Mouse (Mus musculus) embryonic facial prominence, embryonic 12.5 days (tissue): ENCODE measurements around the gene Ndel1. TPM values are rescaled to one million over a fixed set of nuclear protein-coding genes. Genes with fewer than 3 reads are reported as not detected.

ENCODE experiments used
- ATAC-seq: fragments of 200-750 bp; cut with Nextera tagmentation; 2 replicates; pipeline ENCODE4 v1.8.0; 2017; ENCODE audit not compliant: insufficient number of reproducible peaks, insufficient read depth, low FRiP score, low TSS enrichment
- H3K27ac ChIP-seq: fragments of 300-500 bp; sonication (generic); 2 replicates; pipeline ENCODE4 v1.5.1; 2016; ENCODE audit warnings: mild to moderate bottlenecking
- H3K27me3 ChIP-seq: fragments of 300-500 bp; sonication (generic); 2 replicates; pipeline ENCODE4 v1.6.1; 2016; ENCODE audit warnings: mild to moderate bottlenecking, moderate library complexity
- H3K36me3 ChIP-seq: fragments of 300-500 bp; sonication (generic); 2 replicates; pipeline ENCODE4 v1.6.1; 2016; ENCODE audit warnings: mild to moderate bottlenecking
- H3K4me1 ChIP-seq: fragments of 300-500 bp; sonication (generic); 2 replicates; pipeline ENCODE4 v1.6.1; 2016
- H3K4me2 ChIP-seq: fragments of 300-500 bp; sonication (generic); replicated peaks from 2 replicates; pipeline ENCODE4 v1.6.1; 2016; ENCODE audit warnings: mild to moderate bottlenecking, moderate library complexity
- H3K4me3 ChIP-seq: fragments of 300-500 bp; sonication (generic); 2 replicates; pipeline ENCODE4 v1.5.1; 2016; ENCODE audit warnings: mild to moderate bottlenecking
- H3K9ac ChIP-seq: fragments of 300-500 bp; sonication (generic); 2 replicates; pipeline ENCODE4 v1.6.1; 2016; ENCODE audit warnings: mild to moderate bottlenecking, moderate library complexity
- H3K9me3 ChIP-seq: fragments of 300-500 bp; sonication (generic); 2 replicates; pipeline ENCODE4 v1.6.1; 2016; ENCODE audit warnings: mild to moderate bottlenecking, moderate library complexity
- WGBS: fragments of 180-500 bp; shearing (Covaris S2); methylation state at CpG from one replicate; pipeline ENCODE4 v1.1.7; 2016; 5-methylcytosine and 5-hydroxymethylcytosine counted together
- polyA plus RNA-seq: library from polyadenylated mRNA; unstranded; fragments of >200 nt; fragmentation: Nextera tagmentation; extraction: Ambion mirVana; gene quantifications from 2 replicates; pipeline ENCODE4 v1.2.1, GENCODE M21; 2016

Ndel1 gene
- polyA plus RNA-seq, 1 experiment from 2014 or later: 78.6 TPM

DNA sequence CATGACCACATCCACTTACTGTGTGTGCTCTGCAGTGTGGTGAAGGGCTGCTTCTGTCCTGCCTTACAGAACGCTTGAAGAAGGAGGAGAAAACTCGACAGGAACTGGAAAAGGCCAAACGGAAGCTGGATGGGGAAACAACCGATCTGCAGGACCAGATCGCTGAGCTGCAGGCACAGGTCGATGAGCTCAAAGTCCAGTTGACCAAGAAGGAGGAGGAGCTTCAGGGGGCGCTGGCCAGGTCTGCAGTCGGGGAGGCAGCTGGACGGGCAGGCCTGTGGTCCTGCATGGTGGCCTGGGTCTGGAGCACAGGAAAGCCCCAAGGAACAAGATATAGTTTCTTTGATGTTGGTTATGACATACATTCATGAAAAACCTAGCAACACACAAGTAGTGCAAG, 79.9 kb downstream of the Ndel1 start:
- Histone ChIP-seq H3K27me3 (no peaks in the 10 kb centered on the region), H3K9me3 (no peaks in the 10 kb centered on the region), H3K4me2 (no peak overlapping the region), H3K36me3 (peaks cover 92% of the 10 kb centered on the region), H3K4me3 (no peak overlapping the region), H3K4me1 (no peaks in the 10 kb centered on the region), H3K9ac (no peak overlapping the region), H3K27ac (no peak overlapping the region)
- 87% methylated on average over 9 of the region's 9 CpGs for WGBS
- ATAC-seq: no peak

DNA sequence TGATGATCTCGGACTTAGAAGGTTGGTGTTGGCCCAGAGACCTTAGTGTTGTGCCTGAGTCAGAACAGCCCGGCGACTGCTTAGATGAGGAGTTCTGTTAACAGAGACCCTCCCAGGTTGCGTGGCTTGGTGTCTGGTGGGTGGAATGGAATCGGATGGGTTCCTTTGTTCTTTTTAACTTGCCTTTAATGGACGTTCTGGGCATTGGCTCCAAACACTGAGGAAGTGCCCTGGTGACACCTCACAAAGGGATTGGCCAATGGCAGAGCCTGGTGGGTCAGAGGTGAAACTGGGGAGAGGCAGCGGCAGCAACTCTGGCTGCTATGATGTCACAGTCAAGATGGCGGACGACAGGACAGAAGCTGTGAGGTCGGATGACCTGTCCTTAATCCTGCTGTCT, 80.9 kb downstream of the Ndel1 start:
- no peak overlapping the region for H3K4me2 ChIP-seq
- WGBS: 89% methylated on average over 10 of the region's 10 CpGs
- H3K27me3 ChIP-seq: no peaks in the 10 kb centered on the region
- no peak for ATAC-seq
- H3K36me3 ChIP-seq: peaks cover 95% of the 10 kb centered on the region
- no peaks in the 10 kb centered on the region for H3K9me3 ChIP-seq
- no peak overlapping the region for H3K4me3 ChIP-seq
- H3K27ac ChIP-seq: no peak overlapping the region
- H3K4me1 ChIP-seq: no peaks in the 10 kb centered on the region
- H3K9ac ChIP-seq: no peak overlapping the region

DNA sequence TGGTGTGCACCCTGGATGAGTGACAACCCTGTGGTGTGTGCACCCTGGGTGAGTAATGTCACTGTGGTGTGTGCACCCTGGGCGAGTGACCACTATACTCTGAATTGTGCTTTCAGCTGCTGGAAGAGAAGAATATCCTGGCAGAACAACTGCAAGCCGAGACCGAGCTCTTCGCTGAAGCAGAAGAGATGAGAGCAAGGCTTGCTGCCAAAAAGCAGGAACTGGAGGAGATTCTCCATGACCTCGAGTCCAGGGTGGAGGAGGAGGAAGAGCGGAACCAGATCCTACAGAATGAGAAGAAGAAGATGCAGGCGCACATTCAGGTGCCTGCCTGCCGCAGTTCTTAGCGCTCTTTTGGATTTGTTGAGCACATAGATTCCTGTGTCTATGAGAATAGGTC, 84.4 kb downstream of the Ndel1 start:
- no peak overlapping the region for H3K27ac ChIP-seq
- no peaks in the 10 kb centered on the region for H3K27me3 ChIP-seq
- no peak for ATAC-seq
- H3K9ac ChIP-seq: no peak overlapping the region
- H3K9me3 ChIP-seq: no peaks in the 10 kb centered on the region
- H3K4me3 ChIP-seq: no peak overlapping the region
- WGBS: 90% methylated on average over 9 of the region's 9 CpGs
- no peak overlapping the region for H3K4me2 ChIP-seq
- H3K36me3 ChIP-seq: peaks cover 93% of the 10 kb centered on the region
- no peaks in the 10 kb centered on the region for H3K4me1 ChIP-seq

DNA sequence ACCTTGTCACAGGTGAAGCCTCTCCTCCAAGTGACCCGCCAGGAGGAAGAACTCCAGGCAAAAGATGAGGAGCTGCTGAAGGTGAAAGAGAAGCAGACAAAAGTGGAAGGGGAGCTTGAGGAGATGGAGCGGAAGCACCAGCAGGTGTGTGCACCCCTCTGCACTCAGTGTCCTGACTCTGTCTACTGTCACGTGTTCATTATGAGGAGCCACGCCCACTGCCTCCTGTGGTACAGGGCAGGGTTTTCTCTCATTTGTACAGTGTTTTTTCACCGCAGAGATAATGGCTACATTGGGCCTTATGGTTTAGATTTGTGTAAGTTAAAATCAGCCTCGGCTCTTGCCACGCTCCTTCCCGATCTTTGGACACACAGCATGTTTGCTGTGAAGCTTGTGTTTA, 85.8 kb downstream of the Ndel1 start:
- Histone ChIP-seq H3K27me3 (no peaks in the 10 kb centered on the region), H3K9me3 (no peaks in the 10 kb centered on the region), H3K4me1 (no peaks in the 10 kb centered on the region), H3K36me3 (peaks cover 93% of the 10 kb centered on the region), H3K9ac (no peak overlapping the region), H3K4me2 (no peak overlapping the region), H3K4me3 (no peak overlapping the region), H3K27ac (no peak overlapping the region)
- ATAC-seq: no peak
- WGBS: 72% methylated on average over 8 of the region's 8 CpGs

DNA sequence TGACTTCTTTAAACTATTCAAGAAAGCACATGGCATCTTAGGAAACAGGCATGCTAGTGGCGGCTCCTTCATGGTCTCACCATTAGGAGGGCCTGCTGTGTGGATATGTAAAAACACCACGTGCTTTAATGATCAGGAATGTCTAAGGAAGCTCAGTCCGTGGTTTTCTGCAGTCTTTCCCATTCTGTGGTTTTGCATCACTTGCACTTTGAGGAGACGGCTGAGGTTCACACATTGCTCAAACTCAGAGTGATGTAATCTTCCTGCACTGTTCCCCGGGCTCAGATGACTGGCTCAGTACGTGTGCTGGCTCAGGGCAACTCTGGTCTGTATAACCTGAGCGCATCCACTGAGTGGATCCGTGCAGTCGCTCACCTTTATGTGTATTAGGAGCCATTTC, 89.3 kb downstream of the Ndel1 start:
- H3K4me2 ChIP-seq: no peak overlapping the region
- no peaks in the 10 kb centered on the region for H3K4me1 ChIP-seq
- WGBS: 87% methylated on average over 9 of the region's 9 CpGs
- no peaks in the 10 kb centered on the region for H3K27me3 ChIP-seq
- H3K36me3 ChIP-seq: peaks cover 87% of the 10 kb centered on the region
- H3K4me3 ChIP-seq: no peak overlapping the region
- no peak overlapping the region for H3K27ac ChIP-seq
- H3K9me3 ChIP-seq: no peaks in the 10 kb centered on the region
- ATAC-seq: no peak
- no peak overlapping the region for H3K9ac ChIP-seq

DNA sequence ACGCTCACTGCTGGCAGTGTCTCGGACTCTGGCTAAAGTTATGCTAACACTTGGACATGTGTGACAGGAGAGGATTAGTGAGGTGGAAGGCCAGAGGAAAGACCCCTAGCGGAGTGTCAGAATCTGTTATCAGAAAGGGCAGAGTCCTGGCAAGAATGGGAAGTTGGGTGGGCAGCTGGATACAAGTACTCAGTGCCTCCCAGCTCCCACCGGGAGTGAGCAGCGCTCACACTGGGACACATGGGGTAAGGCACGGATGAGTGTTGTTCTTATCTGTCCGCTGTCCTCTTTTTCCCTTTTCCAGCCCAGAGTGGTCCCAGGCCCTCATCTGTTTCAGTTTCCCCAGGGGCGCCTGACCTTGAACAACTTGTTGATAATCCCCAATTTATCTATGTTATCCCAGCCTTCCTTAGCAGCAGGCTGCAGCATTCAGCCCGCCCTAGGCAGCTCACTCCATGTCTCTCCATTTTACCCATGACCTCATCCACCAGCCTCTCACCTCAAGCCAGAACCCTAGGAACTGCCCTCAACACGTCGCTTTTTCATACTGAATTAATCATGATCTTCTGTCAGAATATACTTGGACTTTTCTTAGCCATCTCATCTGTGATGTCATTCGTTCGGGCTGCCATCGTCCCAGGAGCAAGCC, 91.1 kb downstream of the Ndel1 start:
- Histone ChIP-seq H3K27ac (no peak overlapping the region), H3K9me3 (no peaks in the 10 kb centered on the region), H3K9ac (no peak overlapping the region), H3K4me3 (no peak overlapping the region), H3K36me3 (peaks cover 84% of the 10 kb centered on the region), H3K4me2 (no peak overlapping the region), H3K27me3 (no peaks in the 10 kb centered on the region), H3K4me1 (no peaks in the 10 kb centered on the region)
- WGBS: 85% methylated on average over 14 of the region's 14 CpGs
- no peak for ATAC-seq

DNA sequence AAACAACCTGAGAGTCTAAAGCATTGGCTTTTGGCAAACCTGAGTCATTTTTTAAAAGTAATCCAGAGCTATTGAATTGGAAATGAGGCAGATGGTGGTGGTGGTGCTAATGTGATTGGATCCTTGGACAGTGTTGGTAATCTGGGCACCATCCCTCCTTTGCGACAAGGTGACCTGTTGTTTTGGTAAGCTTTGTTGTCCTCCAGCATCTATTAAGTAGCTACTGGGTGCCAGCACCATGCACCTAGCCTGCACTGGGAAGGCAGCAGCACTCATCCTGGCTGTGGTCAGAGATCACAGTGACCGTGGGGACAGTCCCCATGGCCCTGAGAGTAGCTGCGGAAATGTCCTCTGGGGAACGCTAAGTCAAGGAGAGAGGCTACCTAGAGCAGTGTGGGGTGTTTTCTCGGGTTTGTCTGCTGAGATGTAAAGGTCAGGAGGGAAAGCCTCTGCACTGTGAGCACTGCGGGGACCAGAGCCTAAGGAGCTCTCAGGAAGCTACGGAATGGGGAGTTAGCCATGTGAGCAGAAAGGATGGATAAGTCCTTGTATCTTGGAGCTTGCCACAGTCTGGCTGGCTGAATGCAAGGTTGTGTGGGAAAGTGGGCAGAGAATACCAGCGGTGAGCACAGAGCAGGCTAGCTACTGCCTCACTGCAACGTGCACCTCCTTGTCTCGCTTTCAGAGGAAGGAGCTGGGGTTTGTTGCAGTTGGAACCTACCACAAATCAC, 91.8 kb downstream of the Ndel1 start:
- no peaks in the 10 kb centered on the region for H3K27me3 ChIP-seq
- H3K36me3 ChIP-seq: peaks cover 84% of the 10 kb centered on the region
- no peak overlapping the region for H3K4me3 ChIP-seq
- ATAC-seq: no peak
- no peaks in the 10 kb centered on the region for H3K4me1 ChIP-seq
- H3K9ac ChIP-seq: no peak overlapping the region
- H3K27ac ChIP-seq: no peak overlapping the region
- no peak overlapping the region for H3K4me2 ChIP-seq
- H3K9me3 ChIP-seq: no peaks in the 10 kb centered on the region
- WGBS: 91% methylated on average over 10 of the region's 10 CpGs

DNA sequence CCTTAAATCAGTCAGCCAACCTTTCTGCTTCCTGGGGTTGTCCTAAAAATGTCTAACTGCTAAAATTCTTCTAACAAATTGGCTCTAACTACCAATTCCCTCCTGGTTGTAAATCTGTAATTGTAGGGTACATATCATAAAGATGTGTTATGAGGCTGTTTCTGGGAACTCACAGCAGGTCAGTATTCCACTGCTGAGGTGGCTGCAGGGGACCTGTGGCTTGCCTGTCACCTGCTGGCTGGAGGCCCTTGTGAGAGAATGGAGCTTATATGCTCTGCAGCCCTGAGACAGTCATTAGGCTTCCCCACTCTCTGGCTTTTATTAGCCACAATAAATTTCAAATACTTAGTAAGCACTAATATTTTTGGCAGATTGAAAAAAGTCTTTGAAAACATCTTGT, 92.8 kb downstream of the Ndel1 start:
- no peak for ATAC-seq
- no peak overlapping the region for H3K4me3 ChIP-seq
- no peaks in the 10 kb centered on the region for H3K9me3 ChIP-seq
- H3K4me2 ChIP-seq: no peak overlapping the region
- no peaks in the 10 kb centered on the region for H3K4me1 ChIP-seq
- H3K36me3 ChIP-seq: peaks cover 80% of the 10 kb centered on the region
- no peak overlapping the region for H3K9ac ChIP-seq
- H3K27ac ChIP-seq: no peak overlapping the region
- no peaks in the 10 kb centered on the region for H3K27me3 ChIP-seq

DNA sequence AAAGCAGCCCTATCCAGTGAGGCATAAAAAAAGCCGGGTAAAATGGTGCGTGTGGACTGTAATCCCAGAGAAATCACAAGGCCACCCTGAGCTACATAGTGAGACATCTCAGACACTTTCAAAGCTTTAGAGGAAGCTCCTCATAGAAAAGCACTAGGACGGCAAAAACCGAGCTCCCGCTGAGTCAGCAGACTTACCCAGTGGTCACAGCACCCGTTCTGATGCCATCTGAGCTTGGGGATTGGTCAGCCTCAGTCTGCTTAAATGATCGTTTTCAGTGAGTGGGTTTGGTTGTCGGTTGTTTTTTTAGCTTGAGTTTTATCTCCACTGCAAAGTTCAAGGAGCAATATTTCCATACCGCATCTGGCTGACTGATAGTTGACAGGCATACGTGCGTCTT, 93.7 kb downstream of the Ndel1 start:
- Histone ChIP-seq H3K27ac (no peak overlapping the region), H3K36me3 (peaks cover 81% of the 10 kb centered on the region), H3K9me3 (no peaks in the 10 kb centered on the region), H3K4me3 (no peak overlapping the region), H3K4me1 (no peaks in the 10 kb centered on the region), H3K9ac (no peak overlapping the region), H3K27me3 (no peaks in the 10 kb centered on the region), H3K4me2 (no peak overlapping the region)
- WGBS: 83% methylated on average over 11 of the region's 11 CpGs
- no peak for ATAC-seq

DNA sequence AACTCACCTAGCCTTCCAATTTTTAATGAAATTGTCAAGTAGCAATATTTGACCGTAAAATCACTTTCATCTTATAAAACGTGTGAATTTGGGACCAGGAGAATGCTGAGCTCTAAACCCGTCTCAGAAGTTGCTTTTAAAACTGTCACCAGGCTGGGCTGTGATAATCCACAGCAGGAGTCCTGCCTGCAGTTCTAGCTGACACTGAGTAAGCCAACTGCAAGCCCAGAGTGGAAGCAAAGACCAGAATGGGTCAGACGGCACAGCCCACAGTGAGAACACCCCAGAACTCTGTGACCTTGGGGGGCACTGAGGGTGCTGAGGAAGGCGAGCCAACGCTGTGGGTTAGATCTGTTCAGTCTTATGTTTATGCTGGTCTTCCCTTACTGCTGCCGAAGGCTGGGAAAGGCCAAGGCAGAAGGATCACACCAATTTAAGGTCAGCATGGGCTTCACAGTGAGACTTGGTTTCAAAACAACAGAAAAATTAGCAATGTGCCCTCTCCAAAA, 95.5 kb downstream of the Ndel1 start:
- H3K4me1 ChIP-seq: no peaks in the 10 kb centered on the region
- H3K36me3 ChIP-seq: peaks cover 81% of the 10 kb centered on the region
- 87% methylated on average over 7 of the region's 7 CpGs for WGBS
- H3K4me2 ChIP-seq: no peak overlapping the region
- no peaks in the 10 kb centered on the region for H3K27me3 ChIP-seq
- H3K9ac ChIP-seq: no peak overlapping the region
- no peaks in the 10 kb centered on the region for H3K9me3 ChIP-seq
- H3K4me3 ChIP-seq: no peak overlapping the region
- no peak overlapping the region for H3K27ac ChIP-seq
- ATAC-seq: no peak
